Mouse (Mus musculus): ENCODE results near the gene Slirp. TPM values are rescaled to one million over a fixed set of nuclear protein-coding genes. Genes with fewer than 3 reads are reported as not detected.
"Not testable (repeated sequence)": the region's sequence is repeated elsewhere in the genome, so short reads cannot be mapped to it uniquely, and the experiment has no call there.

Slirp gene
- polyA plus RNA-seq, 1 experiment from 2014 or later: 285 TPM

DNA sequence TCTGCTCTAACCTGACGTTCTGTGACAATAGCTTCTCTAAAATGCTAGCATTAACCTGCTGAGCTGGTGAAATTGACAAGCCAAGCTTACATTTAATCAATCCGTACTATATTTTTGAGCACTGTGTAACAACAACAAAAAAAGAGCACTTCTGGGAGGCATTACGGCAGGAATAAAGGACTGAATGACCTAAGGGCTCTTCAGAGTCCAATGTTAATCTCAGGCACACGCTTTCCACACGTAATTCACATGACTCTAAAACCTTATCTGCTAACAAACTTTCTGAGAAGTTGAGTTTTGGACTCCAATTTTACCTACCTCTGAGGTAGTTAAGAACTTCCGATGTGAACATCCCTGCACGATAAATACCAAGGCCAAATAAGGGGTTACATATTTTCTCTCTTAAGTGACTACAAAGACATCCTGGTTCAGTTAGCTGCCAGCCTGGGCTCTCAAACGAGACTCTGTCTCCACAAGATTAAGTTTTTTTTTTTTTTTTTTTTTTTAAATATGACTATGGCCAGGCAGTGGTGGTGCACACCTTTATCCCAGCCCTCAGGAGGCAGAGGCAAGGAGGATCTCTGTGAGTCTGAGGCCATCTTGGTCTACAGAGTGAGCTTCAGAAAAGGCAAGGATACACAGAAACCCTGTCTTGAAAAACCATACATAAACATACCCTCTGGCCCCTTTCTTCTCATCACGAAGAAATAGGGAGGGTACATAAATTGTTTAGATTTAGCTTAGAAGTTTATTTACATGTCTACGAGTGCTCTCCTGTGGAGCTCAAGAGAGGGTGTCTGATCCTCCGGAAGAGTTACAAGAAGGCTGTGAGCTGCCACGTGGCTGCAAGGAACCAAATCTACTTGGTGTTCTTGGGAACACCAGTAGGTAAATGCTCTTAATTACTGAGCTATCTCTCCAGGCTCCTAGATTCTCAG lies 1.2 kb upstream of the Slirp start:
- H3K4me2 ChIP-seq: peak overlapping the region; percentile 76
- H3K4me3 ChIP-seq: peak overlapping the region; percentile 86
- peaks cover 20% of the 10 kb centered on the region for H3K4me1 ChIP-seq
- peak overlapping the region; percentile 43 for H3K27ac ChIP-seq
- WGBS: 12% methylated on average over 12 of the region's 12 CpGs
- peak overlapping the region; percentile 92 for H3K9ac ChIP-seq
- H3K9me3 ChIP-seq: no peaks in the 10 kb centered on the region
- ATAC-seq (ENCODE audit: borderline replicate concordance, extremely low read depth, low FRiP score, low TSS enrichment): no peak
- H3K27me3 ChIP-seq: no peaks in the 10 kb centered on the region
- H3K36me3 ChIP-seq: peaks cover 46% of the 10 kb centered on the region

DNA sequence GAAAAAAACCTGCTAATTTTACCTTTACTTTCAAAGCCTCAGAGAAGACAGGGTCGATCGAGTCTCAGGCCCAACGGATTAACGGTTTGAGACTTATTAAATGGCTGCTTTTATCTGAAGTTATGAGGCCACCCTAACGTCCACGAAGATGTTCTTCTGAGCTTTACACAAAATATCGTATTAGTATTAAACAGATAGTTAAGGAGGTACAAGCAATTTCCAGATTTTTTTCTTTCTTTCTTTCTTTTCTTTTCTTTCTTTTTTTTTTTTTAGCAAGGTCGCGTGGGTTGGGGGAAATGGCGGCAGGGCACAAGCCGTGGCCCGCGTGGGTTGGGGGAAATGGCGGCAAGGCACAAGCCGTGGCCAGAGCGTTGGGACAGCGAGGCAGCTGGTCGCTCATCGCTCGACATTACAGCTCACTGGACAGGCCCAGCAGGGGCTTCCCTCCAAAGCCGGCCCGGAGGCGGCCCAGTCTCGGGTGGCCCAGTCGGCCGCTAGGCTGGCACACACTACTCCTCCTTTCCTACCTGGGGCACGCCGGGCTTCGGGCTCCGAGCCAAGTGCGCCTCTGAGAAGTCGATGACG lies 489 bp upstream of the Slirp start:
- H3K36me3 ChIP-seq: peaks cover 45% of the 10 kb centered on the region
- ATAC-seq (ENCODE audit: borderline replicate concordance, extremely low read depth, low FRiP score, low TSS enrichment): peak; percentile 85
- peak overlapping the region; percentile 86 for H3K4me3 ChIP-seq
- H3K9me3 ChIP-seq: no peaks in the 10 kb centered on the region
- peak overlapping the region; percentile 76 for H3K4me2 ChIP-seq
- H3K4me1 ChIP-seq: peaks cover 20% of the 10 kb centered on the region
- peak overlapping the region; percentile 87 for H3K27ac ChIP-seq
- peak overlapping the region; percentile 92 for H3K9ac ChIP-seq
- under 1% methylated on average over 33 of the region's 33 CpGs for WGBS
- no peaks in the 10 kb centered on the region for H3K27me3 ChIP-seq

DNA sequence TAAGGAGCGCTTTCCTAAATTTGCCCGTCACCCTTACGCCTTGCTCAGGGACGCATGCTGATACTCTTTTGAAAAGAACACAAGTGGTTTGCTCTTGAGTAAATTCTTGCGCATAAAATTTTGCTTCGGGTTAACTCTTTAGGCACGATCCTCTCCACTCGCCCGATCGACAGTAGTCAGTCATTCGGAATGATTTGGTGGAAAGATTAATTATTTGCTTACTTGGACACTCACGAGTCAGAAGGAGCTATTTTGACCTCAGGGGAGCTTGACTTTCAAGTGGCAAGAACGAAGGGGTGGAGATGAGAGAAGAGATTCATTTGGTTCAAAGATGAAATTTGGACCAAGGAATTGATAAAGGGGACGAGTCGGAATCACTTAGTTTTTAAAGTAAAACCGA lies 515 bp downstream of the Slirp start:
- WGBS: 2% methylated on average over 16 of the region's 16 CpGs
- H3K27me3 ChIP-seq: no peaks in the 10 kb centered on the region
- H3K36me3 ChIP-seq: peaks cover 43% of the 10 kb centered on the region
- H3K4me2 ChIP-seq: peak overlapping the region; percentile 76
- peaks cover 20% of the 10 kb centered on the region for H3K4me1 ChIP-seq
- H3K4me3 ChIP-seq: peak overlapping the region; percentile 86
- peak overlapping the region; percentile 92 for H3K9ac ChIP-seq
- no peaks in the 10 kb centered on the region for H3K9me3 ChIP-seq
- no peak overlapping the region for H3K27ac ChIP-seq
- peak; percentile 7; the same call in 1 of the 2 replicates for ATAC-seq (ENCODE audit: borderline replicate concordance, extremely low read depth, low FRiP score, low TSS enrichment)

DNA sequence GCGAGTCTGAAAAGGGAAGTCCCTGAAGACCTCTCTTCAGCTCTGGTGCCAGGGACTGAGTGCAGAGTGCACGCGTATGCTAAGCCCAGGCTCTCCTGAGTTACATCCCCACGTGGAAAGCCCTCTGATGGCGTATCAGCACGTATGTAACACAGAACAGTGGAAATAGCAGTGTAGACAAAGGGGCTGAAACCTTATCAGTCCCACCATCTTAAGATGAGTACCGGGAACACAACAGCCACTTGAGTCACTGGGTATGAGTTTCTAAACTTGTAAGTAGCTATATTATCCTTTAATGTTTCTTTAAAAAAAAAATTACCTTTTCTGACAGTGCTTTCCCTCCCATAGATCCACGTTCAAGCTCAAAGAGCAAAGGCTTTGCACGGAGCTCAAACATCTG lies 5.8 kb downstream of the Slirp start:
- Histone ChIP-seq H3K9ac (no peak overlapping the region), H3K4me3 (no peak overlapping the region), H3K4me1 (peaks cover 7% of the 10 kb centered on the region; the same call in 1 of the 2 replicates), H3K27ac (no peak overlapping the region), H3K4me2 (no peak overlapping the region), H3K9me3 (no peaks in the 10 kb centered on the region), H3K27me3 (no peaks in the 10 kb centered on the region), H3K36me3 (peaks cover 72% of the 10 kb centered on the region)
- ATAC-seq (ENCODE audit: borderline replicate concordance, extremely low read depth, low FRiP score, low TSS enrichment): no peak
- 86% methylated on average over 9 of the region's 9 CpGs for WGBS

DNA sequence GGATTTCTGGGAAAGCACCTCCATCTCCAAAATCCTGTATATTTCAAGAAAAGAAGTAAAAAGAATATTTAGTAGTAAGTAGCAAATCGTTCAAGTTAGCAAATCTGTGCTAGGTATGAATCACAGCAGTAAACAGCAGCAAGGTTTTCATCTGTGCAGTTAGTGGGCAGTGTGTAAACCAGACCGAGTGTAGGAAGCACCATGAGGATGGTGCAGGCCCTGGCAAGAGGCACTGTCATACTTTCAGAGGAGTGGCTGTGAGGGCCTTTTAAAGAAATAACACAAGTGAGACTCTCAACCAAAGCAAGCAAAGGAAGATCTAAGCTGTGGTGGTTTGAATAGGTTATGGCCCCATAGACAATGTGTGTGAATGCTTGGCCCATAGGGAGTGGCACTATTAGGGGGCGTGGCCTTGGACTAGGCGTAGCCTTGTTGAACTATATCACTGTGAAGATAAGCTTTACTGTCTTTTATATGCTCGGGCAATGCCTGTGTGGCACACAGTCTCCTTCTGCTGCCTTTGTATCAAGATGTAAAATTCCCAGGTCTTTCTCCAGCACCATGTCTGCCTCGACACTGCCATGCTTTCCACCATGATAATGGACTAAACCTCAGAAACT lies 21.1 kb downstream of the Slirp start:
- Histone ChIP-seq H3K4me3 (no peak overlapping the region), H3K27ac (no peak overlapping the region), H3K4me2 (no peak overlapping the region), H3K9ac (no peak overlapping the region), H3K27me3 (no peaks in the 10 kb centered on the region), H3K9me3 (no peaks in the 10 kb centered on the region), H3K36me3 (peaks cover 77% of the 10 kb centered on the region), H3K4me1 (no peaks in the 10 kb centered on the region)
- ATAC-seq (ENCODE audit: borderline replicate concordance, extremely low read depth, low FRiP score, low TSS enrichment): no peak
- WGBS: 84% methylated on average over 6 of the region's 6 CpGs

DNA sequence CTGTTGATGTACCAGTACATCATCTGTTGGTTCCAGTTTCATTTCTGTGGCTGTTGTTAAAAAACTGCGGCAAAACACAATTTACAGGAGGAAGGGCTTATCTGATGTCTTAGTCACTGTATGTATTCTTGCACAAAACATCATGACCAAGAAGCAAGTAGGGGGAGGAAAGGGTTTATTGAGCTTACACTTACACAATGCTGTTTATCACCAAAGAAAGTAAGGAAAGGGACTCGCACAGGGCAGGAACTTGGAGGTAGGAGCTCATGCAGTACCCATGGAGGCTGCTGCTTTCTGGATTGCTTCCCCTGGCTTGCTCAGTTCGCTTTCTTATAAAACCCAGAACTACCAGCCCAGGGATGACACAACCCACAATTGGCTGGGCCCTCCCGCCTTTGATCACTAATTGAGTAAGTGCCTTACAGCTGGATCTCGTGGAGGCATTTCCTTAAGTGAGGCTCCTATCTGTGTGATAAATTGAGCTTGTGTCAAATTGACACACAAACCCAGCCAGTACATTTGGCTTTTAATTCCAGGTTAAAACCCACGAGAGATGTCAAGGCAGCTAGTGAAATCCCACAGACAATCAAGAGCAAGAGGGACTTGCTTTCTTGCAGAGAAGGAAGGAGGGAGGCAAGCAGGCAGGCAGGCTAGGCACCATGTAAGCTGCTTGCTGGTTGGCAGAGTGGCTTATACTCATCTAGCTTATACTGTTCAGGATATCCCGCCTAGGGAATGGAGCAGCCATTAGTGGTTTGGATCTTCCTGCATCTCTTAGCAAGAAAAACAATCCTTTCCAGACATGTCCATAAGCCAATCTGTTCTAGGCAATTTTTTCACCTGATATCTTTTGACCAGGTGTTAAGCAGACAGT lies 26.8 kb downstream of the Slirp start:
- Histone ChIP-seq H3K9me3 (no peaks in the 10 kb centered on the region), H3K4me3 (peak overlapping the region; percentile 74), H3K9ac (peak overlapping the region; percentile 89; the same call in 1 of the 2 replicates), H3K27me3 (no peaks in the 10 kb centered on the region), H3K4me2 (peak overlapping the region; percentile 59), H3K36me3 (peaks cover 26% of the 10 kb centered on the region), H3K4me1 (peaks cover 12% of the 10 kb centered on the region), H3K27ac (no peak overlapping the region)
- 59% methylated on average over 7 of the region's 7 CpGs for WGBS
- ATAC-seq (ENCODE audit: borderline replicate concordance, extremely low read depth, low FRiP score, low TSS enrichment): no peak

DNA sequence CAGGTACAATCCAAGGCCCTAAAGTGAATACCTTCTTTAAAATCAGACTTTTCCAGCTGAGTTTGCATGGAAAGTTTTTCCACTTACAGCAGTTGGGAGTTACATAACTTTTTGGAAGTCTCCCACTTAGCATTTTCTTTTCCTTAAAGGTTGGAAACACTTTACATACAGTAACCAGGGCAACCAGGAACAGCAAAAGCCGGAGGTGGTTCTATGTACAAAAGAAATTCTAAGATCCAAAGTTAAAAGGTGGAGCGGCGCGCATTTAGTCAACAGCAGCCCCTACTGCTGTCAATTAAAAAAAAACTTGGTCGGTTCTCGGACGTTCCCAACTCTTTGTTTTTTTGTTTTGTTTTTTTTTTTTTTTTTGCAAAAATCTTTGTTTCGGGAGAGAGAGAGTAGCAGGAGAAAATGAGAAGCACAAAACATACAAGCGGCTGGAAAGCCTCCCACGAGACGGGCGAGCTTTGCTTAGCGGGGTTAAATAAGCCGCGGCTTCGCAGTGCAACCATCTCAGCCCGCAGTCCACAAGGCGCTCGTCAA lies 27.8 kb downstream of the Slirp start:
- H3K27me3 ChIP-seq: no peaks in the 10 kb centered on the region
- peak overlapping the region; percentile 59 for H3K4me2 ChIP-seq
- H3K4me3 ChIP-seq: peak overlapping the region; percentile 74
- peaks cover 20% of the 10 kb centered on the region for H3K36me3 ChIP-seq
- H3K9me3 ChIP-seq: no peaks in the 10 kb centered on the region
- peaks cover 12% of the 10 kb centered on the region for H3K4me1 ChIP-seq
- under 1% methylated on average over 19 of the region's 19 CpGs for WGBS
- H3K27ac ChIP-seq: peak overlapping the region; percentile 84
- H3K9ac ChIP-seq: peak overlapping the region; percentile 89
- no peak for ATAC-seq (ENCODE audit: borderline replicate concordance, extremely low read depth, low FRiP score, low TSS enrichment)

DNA sequence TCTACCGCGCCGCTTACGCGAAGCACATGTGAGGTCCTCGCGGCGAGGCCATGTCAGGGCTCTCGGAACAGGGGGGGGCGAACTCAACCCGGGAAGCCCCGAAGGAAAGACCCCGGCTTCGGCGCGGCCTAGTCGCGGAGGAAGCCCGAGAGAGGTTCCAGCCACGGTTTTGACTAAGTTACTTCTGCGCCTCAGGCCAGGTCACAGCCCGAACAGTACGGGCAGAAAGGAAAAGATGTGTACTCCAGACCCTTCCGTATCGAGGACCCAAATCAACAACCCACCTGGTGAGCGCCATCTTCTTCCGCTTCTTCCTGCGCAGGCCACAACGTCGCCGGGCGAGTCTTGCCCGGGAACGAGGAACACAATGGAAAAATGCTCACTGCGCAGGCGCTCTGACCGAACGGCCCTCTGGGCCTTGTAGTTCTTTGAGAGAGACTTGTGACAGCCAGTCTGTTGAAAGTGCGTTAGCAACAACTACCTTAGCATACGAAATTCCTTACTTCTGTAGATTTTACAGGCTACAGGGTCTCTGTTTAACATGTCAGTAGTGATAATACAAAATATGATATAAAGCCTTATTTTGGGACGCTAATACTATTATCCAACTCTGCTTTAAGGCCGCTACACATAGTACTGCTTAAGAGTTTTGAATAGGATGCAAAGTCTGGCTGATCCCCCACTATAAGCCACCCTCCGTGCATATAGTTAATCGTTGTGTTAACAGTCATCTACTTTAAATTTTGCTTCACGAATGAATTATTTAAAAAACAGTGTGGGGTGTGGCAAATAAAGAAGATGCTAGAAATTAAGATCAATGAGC lies 28.5 kb downstream of the Slirp start, which contains the start of gene Snw1:
TSS of gene Snw1 (minus strand) at position 311 of the 823 bp plus-strand sequence.
- H3K4me2 ChIP-seq: peak within 1 kb of the TSS; percentile 59
- H3K9me3 ChIP-seq: no peaks in the 10 kb centered on the region
- H3K4me1 ChIP-seq: peaks cover 12% of the 10 kb centered on the region
- H3K27ac ChIP-seq: peak within 1 kb of the TSS; percentile 84
- ATAC-seq (ENCODE audit: borderline replicate concordance, extremely low read depth, low FRiP score, low TSS enrichment): peak; percentile 96
- WGBS: 3% methylated on average over 45 of the region's 45 CpGs
- no peaks in the 10 kb centered on the region for H3K27me3 ChIP-seq
- peak within 1 kb of the TSS; percentile 74 for H3K4me3 ChIP-seq
- peaks cover 14% of the 10 kb centered on the region for H3K36me3 ChIP-seq
- H3K9ac ChIP-seq: peak within 1 kb of the TSS; percentile 89

DNA sequence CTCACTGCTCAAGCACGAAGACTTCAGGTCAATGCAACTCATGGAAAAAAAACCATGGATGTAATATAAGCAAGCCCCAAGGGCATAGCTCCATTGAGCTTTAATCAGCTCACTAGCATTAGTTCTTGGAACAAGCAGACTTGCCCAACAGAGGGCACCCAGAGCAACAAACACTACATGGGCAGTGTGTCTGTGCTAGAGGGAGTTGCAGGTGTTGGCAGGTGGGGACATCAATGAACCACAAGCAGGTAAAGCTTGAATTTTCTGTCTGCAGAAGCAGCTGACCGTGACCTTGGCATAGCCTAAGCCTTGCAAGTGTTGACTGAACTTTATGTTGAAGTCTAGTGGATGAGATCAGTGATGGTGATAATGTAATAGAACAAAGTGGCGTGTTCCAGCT lies 31.1 kb downstream of the Slirp start:
- no peaks in the 10 kb centered on the region for H3K9me3 ChIP-seq
- no peak overlapping the region for H3K9ac ChIP-seq
- 66% methylated on average over 3 of the region's 3 CpGs for WGBS
- ATAC-seq (ENCODE audit: borderline replicate concordance, extremely low read depth, low FRiP score, low TSS enrichment): no peak
- no peak overlapping the region for H3K4me3 ChIP-seq
- H3K4me1 ChIP-seq: peaks cover 12% of the 10 kb centered on the region
- no peak overlapping the region for H3K27ac ChIP-seq
- no peaks in the 10 kb centered on the region for H3K36me3 ChIP-seq
- H3K27me3 ChIP-seq: no peaks in the 10 kb centered on the region
- no peak overlapping the region for H3K4me2 ChIP-seq

DNA sequence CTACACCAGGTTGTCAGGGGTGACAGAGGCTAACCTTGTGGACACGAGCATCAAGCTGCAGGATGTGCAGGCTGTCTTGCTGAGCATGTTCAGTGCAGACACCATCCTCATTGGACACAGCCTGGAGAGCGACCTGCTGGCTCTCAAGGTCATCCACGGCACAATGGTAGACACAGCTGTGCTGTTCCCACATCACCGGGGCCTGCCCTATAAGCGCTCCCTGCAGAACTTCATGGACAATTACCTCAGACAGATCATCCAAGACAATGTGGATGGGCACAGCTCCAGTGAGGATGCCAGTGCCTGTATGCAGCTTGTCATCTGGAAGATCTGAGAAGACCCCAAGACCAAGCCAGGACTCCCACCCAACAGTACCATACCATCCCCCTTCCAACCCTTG lies 38.8 kb downstream of the Slirp start:
- H3K27me3 ChIP-seq; H3K27ac ChIP-seq; H3K9me3 ChIP-seq; H3K4me3 ChIP-seq; H3K4me2 ChIP-seq; H3K4me1 ChIP-seq; H3K9ac ChIP-seq; H3K36me3 ChIP-seq; ATAC-seq (ENCODE audit: borderline replicate concordance, extremely low read depth, low FRiP score, low TSS enrichment): not testable (repeated sequence)
- WGBS: 77% methylated on average over 5 of the region's 5 CpGs
